Mouse (Mus musculus) C2C12 (cell line): ENCODE results near the gene Nptxr.

Experiments
- CEBPB ChIP-seq: IDR thresholded peaks from one replicate; pipeline ENCODE4 v1.6.1; 2011; ENCODE audit warnings: low read depth, mild to moderate bottlenecking, control low read depth, moderate library complexity
- CTCF ChIP-seq: IDR thresholded peaks from one replicate; pipeline ENCODE4 v1.5.1; 2011; ENCODE audit not compliant: control insufficient read depth, insufficient read depth, insufficient read length
- FOSL1 ChIP-seq: IDR thresholded peaks from one replicate; pipeline ENCODE4 v1.8.0; 2011; ENCODE audit warnings: mild to moderate bottlenecking, low read length; ENCODE audit not compliant: poor library complexity, insufficient read depth, severe bottlenecking
- MAX ChIP-seq: IDR thresholded peaks from one replicate; pipeline ENCODE4 v1.6.1; 2011; ENCODE audit warnings: mild to moderate bottlenecking, control low read depth
- MYOD1 ChIP-seq: IDR thresholded peaks from one replicate; pipeline ENCODE4 v1.6.1; 2011; ENCODE audit warnings: low read depth; ENCODE audit not compliant: control insufficient read depth, insufficient read length
- MYOG ChIP-seq: IDR thresholded peaks from one replicate; pipeline ENCODE4 v1.6.1; 2011; ENCODE audit not compliant: control insufficient read depth, insufficient read length; ENCODE audit errors: extremely low read depth
- USF1 ChIP-seq: IDR thresholded peaks from one replicate; pipeline ENCODE4 v1.6.1; 2011; ENCODE audit warnings: low read depth, mild to moderate bottlenecking, control low read depth, moderate library complexity

- TF ChIP-seq CTCF: no peak
- no peak for TF ChIP-seq CEBPB
- TF ChIP-seq MYOD1: no peak
- no peak for TF ChIP-seq MAX
- TF ChIP-seq MYOG: no peak
- no peak for TF ChIP-seq FOSL1
- TF ChIP-seq USF1: no peak
Measured at GRCm38 (mm10) chr15:79802304-79802703, 2.3 kb downstream of the Nptxr start.
